Mouse (Mus musculus) ES-Bruce4 (cell line): ENCODE data around the gene Homer2.

ENCODE experiments used
- CTCF ChIP-seq: IDR thresholded peaks from one replicate; pipeline ENCODE4 v1.8.1; 2011; ENCODE audit warnings: low read depth, low read length
- EP300 ChIP-seq: IDR thresholded peaks from 2 replicates; pipeline ENCODE4 v1.6.1; 2011; ENCODE audit warnings: low read depth, low read length; ENCODE audit not compliant: insufficient read depth
- POLR2A ChIP-seq: IDR thresholded peaks from one replicate; pipeline ENCODE4 v1.8.1; 2011; ENCODE audit warnings: low read length; ENCODE audit not compliant: insufficient read depth

DNA sequence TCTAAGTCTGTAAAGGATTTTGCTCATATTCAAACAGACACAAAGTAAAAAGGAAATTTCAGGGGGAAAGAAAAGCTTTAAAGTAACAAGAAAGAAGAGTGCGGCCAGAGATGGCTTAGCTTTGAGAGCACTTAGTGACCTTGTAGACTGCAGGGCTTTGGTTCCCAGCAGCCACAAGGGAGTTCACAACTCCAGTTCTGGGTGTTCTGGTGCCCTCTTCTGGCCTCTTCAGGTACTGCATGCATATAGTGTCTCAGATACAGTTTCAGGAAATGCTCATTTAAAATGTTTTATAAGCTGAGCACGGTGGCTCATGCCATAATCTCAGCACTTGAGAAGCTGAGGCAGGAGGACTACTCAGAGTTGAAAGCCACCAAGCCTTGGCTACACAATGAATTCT, 80.9 kb downstream of the Homer2 start:
- peak; percentile 54 for TF ChIP-seq CTCF
- no peak for TF ChIP-seq POLR2A
- TF ChIP-seq EP300 = no peak
